Mouse (Mus musculus) neural tube, embryonic 12.5 days (tissue): Measurements from ENCODE around the gene Papln. TPM values are rescaled to one million over a fixed set of nuclear protein-coding genes. Genes with fewer than 3 reads are reported as not detected.

Experiments
- ATAC-seq: fragments of 200-750 bp; cut with Nextera tagmentation; 2 replicates; pipeline ENCODE4 v1.8.0; 2017; ENCODE audit warnings: low read depth, mild to moderate bottlenecking, moderate TSS enrichment, moderate library complexity; ENCODE audit not compliant: low FRiP score
- H3K27ac ChIP-seq: fragments of 300-500 bp; sonication (generic); 2 replicates; pipeline ENCODE4 v1.5.1; 2016
- H3K27me3 ChIP-seq: fragments of 300-500 bp; sonication (generic); replicated peaks from 2 replicates; pipeline ENCODE4 v1.6.1; 2016; ENCODE audit warnings: mild to moderate bottlenecking
- H3K36me3 ChIP-seq: fragments of 300-500 bp; sonication (generic); 2 replicates; pipeline ENCODE4 v1.6.1; 2016; ENCODE audit warnings: mild to moderate bottlenecking
- H3K4me1 ChIP-seq: fragments of 300-500 bp; sonication (generic); 2 replicates; pipeline ENCODE4 v1.6.1; 2016
- H3K4me2 ChIP-seq: fragments of 300-500 bp; sonication (generic); replicated peaks from 2 replicates; pipeline ENCODE4 v1.6.1; 2016; ENCODE audit warnings: mild to moderate bottlenecking
- H3K4me3 ChIP-seq: fragments of 300-500 bp; sonication (generic); 2 replicates; pipeline ENCODE4 v1.5.1; 2016
- H3K9ac ChIP-seq: fragments of 300-500 bp; sonication (generic); 2 replicates; pipeline ENCODE4 v1.6.1; 2016; ENCODE audit warnings: mild to moderate bottlenecking
- H3K9me3 ChIP-seq: fragments of 300-500 bp; sonication (generic); 2 replicates; pipeline ENCODE4 v1.6.1; 2016; ENCODE audit warnings: mild to moderate bottlenecking
- WGBS: fragments of 180-500 bp; shearing (Covaris S2); methylation state at CpG from one replicate; pipeline ENCODE4 v1.1.7; 2016; 5-methylcytosine and 5-hydroxymethylcytosine counted together
- polyA plus RNA-seq: library from polyadenylated mRNA; unstranded; fragments of >200 nt; fragmentation: Nextera tagmentation; extraction: Ambion mirVana; gene quantifications from 2 replicates; pipeline ENCODE4 v1.2.1, GENCODE M21; 2016

Papln gene
- polyA plus RNA-seq, 1 experiment from 2014 or later: 0.09 TPM

DNA sequence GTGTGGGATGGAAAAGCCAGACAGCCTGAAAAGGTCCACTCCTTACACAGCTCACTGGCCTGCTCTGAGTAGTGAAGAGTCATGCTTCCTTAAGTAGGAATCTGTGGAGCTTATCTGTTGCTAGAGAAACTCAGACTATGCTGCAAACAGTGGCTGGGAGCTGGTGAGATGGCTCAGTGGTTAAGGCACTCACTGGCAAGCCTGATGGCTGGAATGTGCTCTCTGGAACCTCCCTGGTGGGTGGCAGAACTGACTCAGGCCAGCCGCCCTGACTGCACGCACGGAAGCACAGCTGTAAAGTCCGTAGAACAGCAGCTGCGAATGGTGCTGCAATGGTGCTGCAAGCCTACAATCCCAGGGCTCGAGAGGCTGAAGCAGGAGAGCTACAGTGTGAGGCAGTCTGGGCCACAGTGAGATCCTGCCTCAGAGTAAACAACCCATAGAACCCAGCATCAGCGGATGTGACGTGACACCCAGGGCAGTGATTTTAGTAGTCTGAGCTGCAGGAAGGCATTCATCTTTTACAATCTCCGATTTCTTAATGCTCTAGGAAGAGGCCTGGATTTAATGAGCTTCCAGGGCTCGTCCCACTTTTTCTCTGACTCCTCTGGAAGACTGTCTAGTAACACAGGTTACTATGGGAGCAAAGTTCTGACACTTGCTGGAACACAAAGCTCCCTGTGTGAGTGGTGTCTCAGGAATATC lies 29.4 kb downstream of the Papln start:
- Histone ChIP-seq H3K4me3 (no peak overlapping the region), H3K4me1 (no peaks in the 10 kb centered on the region), H3K4me2 (no peak overlapping the region), H3K9ac (no peak overlapping the region), H3K9me3 (no peaks in the 10 kb centered on the region), H3K27ac (no peak overlapping the region), H3K36me3 (peaks cover 40% of the 10 kb centered on the region), H3K27me3 (no peaks in the 10 kb centered on the region)
- WGBS: 75% methylated on average over 10 of the region's 10 CpGs
- no peak for ATAC-seq

GRCm38 (mm10) chr12:83795051-83795450 lies 31.6 kb downstream of the Papln start:
- H3K4me3 ChIP-seq: no peak overlapping the region
- H3K4me2 ChIP-seq: no peak overlapping the region
- H3K27ac ChIP-seq: no peak overlapping the region
- no peaks in the 10 kb centered on the region for H3K27me3 ChIP-seq
- H3K36me3 ChIP-seq: peaks cover 59% of the 10 kb centered on the region
- H3K4me1 ChIP-seq: no peaks in the 10 kb centered on the region
- H3K9ac ChIP-seq: no peak overlapping the region
- WGBS: 70% methylated on average over 2 of the region's 2 CpGs
- no peaks in the 10 kb centered on the region for H3K9me3 ChIP-seq
- no peak for ATAC-seq

DNA sequence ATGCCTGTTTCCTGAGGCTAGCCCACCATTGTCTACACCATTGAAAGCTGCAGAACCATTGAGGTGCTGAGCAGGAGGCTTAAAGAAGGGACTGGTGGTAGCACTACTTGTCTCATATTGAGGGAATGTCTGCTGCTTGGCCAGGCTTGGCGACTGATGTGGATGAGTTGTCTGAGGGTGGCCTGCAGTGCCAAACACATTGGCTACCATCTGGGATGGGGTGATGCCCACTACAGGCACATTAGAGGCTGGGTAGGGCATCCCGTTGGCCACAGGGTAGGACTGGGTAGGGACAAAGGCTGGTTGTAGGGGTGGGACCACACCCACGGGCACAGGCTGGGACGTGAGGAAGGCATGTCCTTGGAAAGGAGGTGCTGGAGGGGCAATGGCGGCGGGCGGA lies 32.2 kb downstream of the Papln start:
- no peaks in the 10 kb centered on the region for H3K9me3 ChIP-seq
- no peak for ATAC-seq
- H3K4me1 ChIP-seq: no peaks in the 10 kb centered on the region
- no peak overlapping the region for H3K4me3 ChIP-seq
- no peak overlapping the region for H3K27ac ChIP-seq
- H3K36me3 ChIP-seq: peaks cover 64% of the 10 kb centered on the region
- WGBS: 94% methylated on average over 7 of the region's 7 CpGs
- no peaks in the 10 kb centered on the region for H3K27me3 ChIP-seq
- no peak overlapping the region for H3K4me2 ChIP-seq
- no peak overlapping the region for H3K9ac ChIP-seq

DNA sequence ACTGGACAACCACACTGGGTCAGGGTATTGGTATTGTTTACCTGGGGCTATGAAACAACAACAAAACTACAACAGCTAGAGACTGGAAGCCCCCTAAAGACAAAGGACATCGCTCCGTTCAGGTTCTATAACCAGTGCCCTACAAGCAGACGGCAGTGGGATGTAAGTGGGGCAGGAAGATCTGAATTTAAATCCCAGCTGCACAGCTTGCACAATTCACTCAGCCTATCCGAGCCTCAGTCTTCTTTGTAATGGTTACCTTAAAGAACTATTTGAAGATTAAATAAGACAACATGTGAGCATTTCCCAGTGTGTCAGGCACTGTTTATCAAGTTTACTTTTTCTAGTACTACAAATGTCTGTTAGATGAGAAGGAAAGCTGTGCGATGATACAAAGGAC lies 34.9 kb downstream of the Papln start:
- no peak for ATAC-seq
- no peak overlapping the region for H3K9ac ChIP-seq
- H3K4me2 ChIP-seq: no peak overlapping the region
- H3K27ac ChIP-seq: no peak overlapping the region
- H3K36me3 ChIP-seq: peaks cover 67% of the 10 kb centered on the region
- no peaks in the 10 kb centered on the region for H3K27me3 ChIP-seq
- H3K4me3 ChIP-seq: no peak overlapping the region
- 83% methylated on average over 5 of the region's 5 CpGs for WGBS
- no peaks in the 10 kb centered on the region for H3K9me3 ChIP-seq
- H3K4me1 ChIP-seq: no peaks in the 10 kb centered on the region

GRCm38 (mm10) chr12:83800943-83801342 lies 37.5 kb downstream of the Papln start:
- 0 out of 2 replicates have a peak, but pooled peaks cover 3% of the 10 kb centered on the region for H3K9me3 ChIP-seq
- no peak for ATAC-seq
- H3K36me3 ChIP-seq: peaks cover 75% of the 10 kb centered on the region
- no peak overlapping the region for H3K4me2 ChIP-seq
- no peaks in the 10 kb centered on the region for H3K27me3 ChIP-seq
- no peaks in the 10 kb centered on the region for H3K4me1 ChIP-seq
- no peak overlapping the region for H3K4me3 ChIP-seq
- WGBS: 73% methylated on average over 9 of the region's 9 CpGs
- no peak overlapping the region for H3K9ac ChIP-seq
- H3K27ac ChIP-seq: no peak overlapping the region

- Histone ChIP-seq H3K27ac (no peak overlapping the region), H3K4me1 (no peaks in the 10 kb centered on the region), H3K4me2 (no peak overlapping the region), H3K9me3 (0 out of 2 replicates have a peak, but pooled peaks cover 6% of the 10 kb centered on the region), H3K27me3 (no peaks in the 10 kb centered on the region), H3K4me3 (no peak overlapping the region), H3K36me3 (peaks cover 80% of the 10 kb centered on the region), H3K9ac (no peak overlapping the region)
- WGBS: 96% methylated on average over 7 of the region's 7 CpGs
- no peak for ATAC-seq
Measured at GRCm38 (mm10) chr12:83803641-83804040, 40.2 kb downstream of the Papln start.

DNA sequence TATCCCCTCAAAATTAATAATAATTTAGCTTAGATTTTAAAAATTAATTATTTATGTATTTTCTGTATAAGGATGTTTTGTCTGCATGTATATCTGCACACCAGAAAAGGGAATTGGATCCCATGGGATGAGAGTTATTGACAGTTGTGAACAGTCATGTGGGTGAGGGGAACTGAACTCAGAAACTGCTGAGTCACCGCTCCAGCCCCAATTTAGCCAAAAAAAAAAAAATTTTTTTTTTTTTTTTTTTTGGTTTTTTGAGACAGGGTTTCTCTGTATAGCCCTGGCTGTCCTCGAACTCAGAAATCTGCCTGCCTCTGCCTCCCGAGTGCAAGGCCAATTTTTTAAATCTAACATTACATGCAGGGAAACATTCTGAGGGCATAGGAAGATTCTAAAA lies 48.5 kb downstream of the Papln start:
- H3K4me2 ChIP-seq: no peak overlapping the region
- 92% methylated on average over 3 of the region's 3 CpGs for WGBS
- H3K27ac ChIP-seq: no peak overlapping the region
- no peak overlapping the region for H3K9ac ChIP-seq
- H3K4me1 ChIP-seq: no peaks in the 10 kb centered on the region
- H3K27me3 ChIP-seq: no peaks in the 10 kb centered on the region
- no peaks in the 10 kb centered on the region for H3K9me3 ChIP-seq
- no peak overlapping the region for H3K4me3 ChIP-seq
- ATAC-seq: no peak
- H3K36me3 ChIP-seq: peaks cover 14% of the 10 kb centered on the region

DNA sequence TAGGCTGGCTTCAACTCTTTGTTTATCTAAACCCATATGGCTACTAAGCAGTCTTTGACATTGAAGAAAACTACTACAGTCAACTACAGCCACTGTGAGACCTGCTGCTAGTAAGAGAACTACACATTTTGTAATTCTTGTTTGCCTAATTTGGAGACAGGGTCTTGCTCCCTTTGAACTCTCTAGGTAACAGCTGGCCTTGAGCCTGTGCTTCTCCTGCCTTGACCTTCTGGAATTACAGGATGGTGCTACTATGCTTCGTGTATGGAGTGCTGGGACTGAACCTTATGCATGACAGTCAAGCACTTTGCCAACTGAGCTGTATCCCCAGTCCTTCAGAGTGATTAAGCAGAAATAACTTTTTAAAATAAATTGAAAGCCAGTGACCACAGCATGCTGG lies 53.2 kb downstream of the Papln start:
- no peak for ATAC-seq
- H3K9ac ChIP-seq: no peak overlapping the region
- H3K4me3 ChIP-seq: no peak overlapping the region
- 82% methylated on average over 1 of the region's 1 CpGs for WGBS
- no peaks in the 10 kb centered on the region for H3K9me3 ChIP-seq
- no peaks in the 10 kb centered on the region for H3K4me1 ChIP-seq
- no peak overlapping the region for H3K27ac ChIP-seq
- H3K27me3 ChIP-seq: no peaks in the 10 kb centered on the region
- H3K36me3 ChIP-seq: peaks cover under 1% of the 10 kb centered on the region; the same call in 1 of the 2 replicates
- no peak overlapping the region for H3K4me2 ChIP-seq

DNA sequence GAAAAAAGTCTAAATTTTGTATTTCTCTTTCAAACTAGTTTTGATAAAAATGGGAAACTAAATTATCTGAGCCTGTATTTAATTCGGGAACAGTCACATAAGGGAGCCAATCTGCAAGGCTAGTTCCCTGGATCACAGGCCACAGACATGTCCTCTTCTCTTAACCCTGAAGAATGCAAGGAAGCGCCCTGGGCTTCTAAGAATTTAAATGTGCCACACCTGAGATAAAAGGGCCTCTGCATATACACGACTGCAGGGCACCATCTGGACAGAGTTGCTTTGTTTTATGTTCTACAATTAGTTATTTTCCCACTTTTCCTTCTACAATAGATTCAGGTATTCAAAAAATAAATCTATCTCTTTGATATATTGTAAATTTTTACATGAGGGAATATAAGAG lies 67.0 kb downstream of the Papln start:
- Histone ChIP-seq H3K9me3 (no peaks in the 10 kb centered on the region), H3K27me3 (no peaks in the 10 kb centered on the region), H3K4me2 (no peak overlapping the region), H3K27ac (no peak overlapping the region), H3K4me3 (no peak overlapping the region), H3K36me3 (peaks cover 6% of the 10 kb centered on the region), H3K4me1 (no peaks in the 10 kb centered on the region), H3K9ac (no peak overlapping the region)
- 86% methylated on average over 3 of the region's 3 CpGs for WGBS
- no peak for ATAC-seq

GRCm38 (mm10) chr12:83833979-83834378 lies 70.5 kb downstream of the Papln start:
- ATAC-seq: no peak
- Histone ChIP-seq H3K9me3 (no peaks in the 10 kb centered on the region), H3K9ac (no peak overlapping the region), H3K27me3 (no peaks in the 10 kb centered on the region), H3K4me3 (no peak overlapping the region), H3K4me1 (no peaks in the 10 kb centered on the region), H3K27ac (no peak overlapping the region), H3K36me3 (peaks cover 18% of the 10 kb centered on the region), H3K4me2 (no peak overlapping the region)
- 93% methylated on average over 3 of the region's 3 CpGs for WGBS

GRCm38 (mm10) chr12:83841409-83842190 lies 78.2 kb downstream of the Papln start:
- no peak for ATAC-seq
- Histone ChIP-seq H3K36me3 (peaks cover 21% of the 10 kb centered on the region), H3K4me2 (no peak overlapping the region), H3K27ac (no peak overlapping the region), H3K9ac (no peak overlapping the region), H3K9me3 (no peaks in the 10 kb centered on the region), H3K4me3 (no peak overlapping the region), H3K4me1 (no peaks in the 10 kb centered on the region), H3K27me3 (no peaks in the 10 kb centered on the region)
- 89% methylated on average over 10 of the region's 10 CpGs for WGBS
